Mouse (Mus musculus) testis, adult 2 months (tissue): ENCODE results near the gene Dnah11. TPM values are rescaled to one million over a fixed set of nuclear protein-coding genes. Genes with fewer than 3 reads are reported as not detected.
A peak's percentile ranks its signal among the peaks of the same experiment; 100 is the strongest.

Source experiments
- H3K27ac ChIP-seq: fragments of 200-500 bp; 2 replicates; pipeline ENCODE4 v1.5.1; 2012; ENCODE audit warnings: low read depth, low read length; ENCODE audit not compliant: control insufficient read depth, insufficient read depth
- H3K27me3 ChIP-seq: fragments of 200-500 bp; 2 replicates; pipeline ENCODE4 v1.6.1; 2012; ENCODE audit warnings: mild to moderate bottlenecking, low read length, moderate library complexity; ENCODE audit not compliant: control insufficient read depth, insufficient read depth
- H3K36me3 ChIP-seq: fragments of 200-500 bp; 2 replicates; pipeline ENCODE4 v1.6.1; 2012; ENCODE audit warnings: mild to moderate bottlenecking, low read length; ENCODE audit not compliant: control insufficient read depth, insufficient read depth
- H3K4me1 ChIP-seq: fragments of 200-500 bp; 2 replicates; pipeline ENCODE4 v1.6.1; 2012; ENCODE audit warnings: low read length; ENCODE audit not compliant: control insufficient read depth, insufficient read depth
- H3K4me3 ChIP-seq: fragments of 200-500 bp; 2 replicates; pipeline ENCODE4 v1.5.1; 2012; ENCODE audit warnings: low read depth, mild to moderate bottlenecking, low read length, moderate library complexity, mixed read lengths; ENCODE audit not compliant: control insufficient read depth
- CTCF ChIP-seq: fragments of 200-500 bp; IDR thresholded peaks from 2 replicates; pipeline ENCODE4 v1.5.1; 2012; ENCODE audit warnings: low read depth, mild to moderate bottlenecking, inconsistent platforms, low read length, moderate library complexity; ENCODE audit not compliant: control insufficient read depth, insufficient read depth, insufficient replicate concordance
- POLR2A ChIP-seq: fragments of 200-500 bp; IDR thresholded peaks from 2 replicates; pipeline ENCODE4 v1.6.1; 2012; ENCODE audit warnings: low read depth, mild to moderate bottlenecking, inconsistent platforms, low read length, moderate library complexity; ENCODE audit not compliant: control insufficient read depth
- polyA plus RNA-seq: library from polyadenylated mRNA; depleted of rRNA; stranded (reverse); fragments of >200 nt; gene quantifications from 2 replicates; pipeline ENCODE4 v1.2.3, GENCODE M21; 2012

Gene Dnah11
- polyA plus RNA-seq, 1 experiment = 0.22 TPM

- H3K4me3 ChIP-seq = no peak overlapping the region
- H3K27ac ChIP-seq = no peak overlapping the region
- no peak for TF ChIP-seq POLR2A
- TF ChIP-seq CTCF = no peak
- H3K4me1 ChIP-seq = no peaks in the 10 kb centered on the region
- H3K36me3 ChIP-seq = no peaks in the 10 kb centered on the region
- no peaks in the 10 kb centered on the region for H3K27me3 ChIP-seq
Observed at GRCm38 (mm10) chr12:118013872-118014271, 185.0 kb downstream of the Dnah11 start.

- no peaks in the 10 kb centered on the region for H3K4me1 ChIP-seq
- H3K36me3 ChIP-seq = no peaks in the 10 kb centered on the region
- no peak overlapping the region for H3K4me3 ChIP-seq
- H3K27me3 ChIP-seq = no peaks in the 10 kb centered on the region
- no peak overlapping the region for H3K27ac ChIP-seq
- TF ChIP-seq CTCF = no peak
- TF ChIP-seq POLR2A = no peak
Observed at GRCm38 (mm10) chr12:118011921-118012320, 186.9 kb downstream of the Dnah11 start.

DNA sequence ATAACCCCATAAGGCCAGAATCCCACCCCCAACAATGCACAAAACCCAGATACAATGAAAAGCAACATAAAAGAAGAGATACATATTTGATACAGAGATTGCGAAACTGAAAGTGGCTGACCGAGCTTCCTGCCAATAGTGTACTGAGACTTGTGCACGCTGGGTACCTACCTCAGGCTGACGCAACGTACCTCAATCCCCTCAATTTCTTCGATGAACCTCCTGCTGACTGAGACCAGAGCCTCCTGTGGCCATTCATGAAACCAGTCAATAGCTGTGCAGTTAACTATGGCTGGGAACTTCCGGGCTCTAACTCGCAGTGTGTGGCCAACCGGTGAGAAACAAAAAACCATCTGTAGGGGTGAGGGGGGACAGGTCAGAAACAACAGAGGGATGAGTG, 203.9 kb downstream of the Dnah11 start:
- no peak for TF ChIP-seq CTCF
- no peak for TF ChIP-seq POLR2A
- Histone ChIP-seq H3K4me1 (no peaks in the 10 kb centered on the region), H3K4me3 (no peak overlapping the region), H3K27me3 (no peaks in the 10 kb centered on the region), H3K27ac (no peak overlapping the region), H3K36me3 (no peaks in the 10 kb centered on the region)

GRCm38 (mm10) chr12:117993499-117993898, 205.3 kb downstream of the Dnah11 start:
- no peak overlapping the region for H3K27ac ChIP-seq
- H3K4me1 ChIP-seq = no peaks in the 10 kb centered on the region
- TF ChIP-seq CTCF (peak; percentile 78; the same call in 1 of the 2 replicates), POLR2A (no peak)
- H3K36me3 ChIP-seq = no peaks in the 10 kb centered on the region
- no peak overlapping the region for H3K4me3 ChIP-seq
- H3K27me3 ChIP-seq = no peaks in the 10 kb centered on the region

GRCm38 (mm10) chr12:117989018-117989828, 209.6 kb downstream of the Dnah11 start:
- no peaks in the 10 kb centered on the region for H3K27me3 ChIP-seq
- no peak for TF ChIP-seq POLR2A
- TF ChIP-seq CTCF = no peak
- no peaks in the 10 kb centered on the region for H3K4me1 ChIP-seq
- H3K27ac ChIP-seq = no peak overlapping the region
- H3K36me3 ChIP-seq = no peaks in the 10 kb centered on the region
- H3K4me3 ChIP-seq = no peak overlapping the region

DNA sequence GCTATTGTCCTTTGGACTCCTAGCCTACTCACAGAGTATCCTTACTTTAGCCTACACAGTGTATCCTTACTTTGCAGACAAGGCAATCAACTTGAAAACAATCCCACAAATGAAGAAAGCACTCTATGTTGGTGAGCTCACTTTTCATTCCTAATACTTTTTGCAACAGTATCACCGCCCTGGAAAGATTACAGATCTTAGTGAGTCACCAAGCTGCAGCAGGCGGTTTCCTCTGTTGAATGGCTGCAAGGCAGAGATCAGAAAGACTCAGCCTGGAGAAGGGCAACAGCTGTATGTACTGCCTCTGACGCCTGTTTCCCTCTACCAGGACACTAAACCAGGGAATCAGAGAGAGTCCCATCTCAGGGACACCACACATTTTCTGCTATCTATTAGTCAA, 218.5 kb downstream of the Dnah11 start:
- no peaks in the 10 kb centered on the region for H3K27me3 ChIP-seq
- TF ChIP-seq CTCF (no peak), POLR2A (no peak)
- no peaks in the 10 kb centered on the region for H3K36me3 ChIP-seq
- no peak overlapping the region for H3K27ac ChIP-seq
- no peaks in the 10 kb centered on the region for H3K4me1 ChIP-seq
- no peak overlapping the region for H3K4me3 ChIP-seq

DNA sequence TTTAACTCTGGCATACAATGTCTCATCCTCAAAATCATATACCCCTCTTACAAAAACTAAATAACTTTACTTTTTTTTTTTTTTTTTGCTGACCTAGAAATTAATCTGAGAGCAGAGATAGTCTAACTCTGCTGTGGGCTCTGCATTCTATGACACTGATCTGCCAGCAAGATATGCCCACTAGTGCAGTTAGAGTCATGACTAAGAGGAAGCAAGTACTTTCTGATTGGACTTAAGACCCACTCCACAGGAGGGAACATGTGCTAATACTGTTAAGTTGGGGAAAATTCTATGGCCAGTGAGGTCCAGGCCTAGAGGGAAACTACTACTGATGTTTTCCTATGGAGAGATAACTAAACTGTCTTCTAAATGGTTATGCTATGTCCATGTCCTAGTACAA, 225.1 kb downstream of the Dnah11 start:
- Histone ChIP-seq H3K4me1 (no peaks in the 10 kb centered on the region), H3K27ac (no peak overlapping the region), H3K4me3 (no peak overlapping the region), H3K27me3 (no peaks in the 10 kb centered on the region), H3K36me3 (no peaks in the 10 kb centered on the region)
- no peak for TF ChIP-seq POLR2A
- no peak for TF ChIP-seq CTCF
